Mouse (Mus musculus) neural tube, embryonic 10.5 days (tissue): ENCODE data around the gene C3.

Experiments
- DNase-seq: peaks from one replicate; pipeline ENCODE4 v3.0.0-alpha.2; 2017; ENCODE audit warnings: low spot score; ENCODE audit errors: extremely low spot score

Gene C3

DNA sequence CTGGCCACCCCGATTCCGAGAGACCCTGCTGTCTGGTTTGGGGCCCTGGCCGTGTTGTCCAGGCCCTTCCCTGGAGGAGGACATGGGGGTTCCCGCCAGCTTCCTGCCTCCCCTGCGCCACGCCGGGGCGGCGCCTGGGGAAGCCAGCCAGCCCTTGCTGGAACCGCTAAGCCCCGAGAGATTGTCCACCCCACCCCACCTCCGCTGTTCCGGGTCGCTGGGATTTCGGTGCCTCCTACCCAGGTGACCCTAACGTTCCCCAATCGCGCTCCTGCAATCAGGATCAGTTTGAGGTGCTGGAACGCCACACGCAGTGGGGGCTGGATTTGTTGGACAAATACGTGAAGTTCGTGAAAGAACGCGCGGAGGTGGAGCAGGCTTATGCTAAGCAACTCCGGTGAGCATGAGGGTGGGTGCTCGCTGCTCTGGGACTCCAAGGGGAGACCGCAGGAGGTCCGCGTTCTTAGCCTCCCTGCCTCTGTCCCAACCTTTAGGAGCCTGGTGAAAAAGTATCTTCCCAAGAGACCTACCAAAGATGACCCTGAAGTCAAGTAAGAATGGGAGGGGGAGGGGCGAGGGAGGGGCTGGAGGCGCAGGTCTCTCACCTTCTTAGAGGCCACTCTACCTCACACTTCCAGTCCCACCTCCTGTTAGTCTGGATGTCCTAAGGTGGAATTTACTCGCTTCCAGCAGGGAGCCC lies 22.7 kb upstream of the C3 start:
- DNase-seq: peak; percentile 40

GRCm38 (mm10) chr17:57249186-57250181 lies 21.5 kb upstream of the C3 start, which contains the start of gene Trip10:
TSS of gene Trip10 (plus strand) at chr17:57249455.
- peak; percentile 97 for DNase-seq

- peak; percentile 38 for DNase-seq
These were observed 20.8 kb upstream of the C3 start for GRCm38 (mm10) chr17:57248771-57249170.

- peak; percentile 77 for DNase-seq
These were observed 20.3 kb upstream of the C3 start, which contains the start of gene Gpr108 for GRCm38 (mm10) chr17:57248201-57248699. TSS of gene Gpr108 (minus strand) at chr17:57248446.

GRCm38 (mm10) chr17:57247393-57248200 lies 19.7 kb upstream of the C3 start:
- DNase-seq: peak; percentile 90

GRCm38 (mm10) chr17:57246663-57247392 lies 18.9 kb upstream of the C3 start:
- no peak for DNase-seq

DNA sequence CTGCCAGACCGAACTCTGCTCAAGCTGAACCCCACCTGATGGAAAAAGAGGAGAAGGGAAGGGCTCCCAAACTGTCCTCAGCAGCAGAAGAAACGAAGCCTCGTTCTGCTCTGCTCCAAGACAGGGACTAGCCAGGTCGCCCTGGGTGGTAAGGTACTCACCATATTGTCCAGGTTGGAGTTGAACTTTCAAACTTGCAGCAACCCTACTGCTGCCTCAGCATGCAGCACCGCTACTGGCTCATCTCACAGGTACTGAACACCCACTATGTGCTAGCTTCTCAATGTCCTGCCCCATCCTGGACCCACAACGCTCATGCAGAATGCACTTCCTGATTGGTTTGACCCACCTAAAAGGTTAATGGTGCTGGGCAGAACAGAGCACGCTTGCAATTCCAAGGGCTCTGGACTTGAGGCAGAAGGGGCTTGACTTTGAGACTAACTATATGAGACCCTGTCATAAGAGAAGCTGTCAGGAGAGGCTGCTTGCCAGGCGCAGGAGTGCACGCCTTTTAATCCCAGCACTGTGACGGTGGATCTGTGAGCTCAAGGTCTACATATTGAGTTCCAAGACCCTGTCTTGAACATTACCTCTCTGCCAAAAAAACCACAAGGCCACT lies 17.5 kb upstream of the C3 start:
- no peak for DNase-seq

DNA sequence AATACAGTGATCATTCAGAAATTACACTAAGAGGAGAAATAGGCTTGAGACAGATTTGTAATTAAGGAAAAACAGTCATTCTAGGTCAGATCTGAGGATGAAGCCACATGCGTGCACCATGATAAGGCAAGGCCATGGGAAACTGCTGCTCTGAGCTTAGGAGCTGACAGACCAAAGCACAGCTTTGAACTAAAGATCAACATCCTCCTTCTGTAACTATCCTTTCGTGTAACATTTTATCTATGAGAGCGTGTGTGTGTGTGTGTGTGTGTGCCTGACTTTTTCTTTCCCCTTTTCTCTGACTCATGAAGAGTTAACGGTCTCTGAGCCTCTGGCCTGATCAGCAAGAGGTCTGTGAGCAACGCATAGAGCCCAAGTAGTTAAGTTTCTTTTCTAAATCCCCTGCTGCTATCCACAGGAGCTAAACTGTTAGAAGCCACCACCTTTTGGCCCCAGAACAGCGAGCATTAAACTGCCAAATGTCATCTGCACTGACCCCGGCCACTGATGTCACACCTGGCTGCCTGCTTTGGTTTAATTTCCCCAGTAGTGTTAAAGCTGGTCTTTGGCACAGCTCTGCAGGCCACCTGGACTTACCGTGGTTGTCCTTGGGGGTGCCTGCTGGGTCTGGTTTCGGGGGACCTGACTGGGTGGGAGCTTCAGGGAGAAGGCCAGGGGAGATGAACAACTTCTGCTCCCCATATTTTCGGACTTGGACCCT lies 15.9 kb upstream of the C3 start:
- DNase-seq: no peak

- DNase-seq: no peak
These were observed 9.2 kb upstream of the C3 start for GRCm38 (mm10) chr17:57237181-57237580.

DNA sequence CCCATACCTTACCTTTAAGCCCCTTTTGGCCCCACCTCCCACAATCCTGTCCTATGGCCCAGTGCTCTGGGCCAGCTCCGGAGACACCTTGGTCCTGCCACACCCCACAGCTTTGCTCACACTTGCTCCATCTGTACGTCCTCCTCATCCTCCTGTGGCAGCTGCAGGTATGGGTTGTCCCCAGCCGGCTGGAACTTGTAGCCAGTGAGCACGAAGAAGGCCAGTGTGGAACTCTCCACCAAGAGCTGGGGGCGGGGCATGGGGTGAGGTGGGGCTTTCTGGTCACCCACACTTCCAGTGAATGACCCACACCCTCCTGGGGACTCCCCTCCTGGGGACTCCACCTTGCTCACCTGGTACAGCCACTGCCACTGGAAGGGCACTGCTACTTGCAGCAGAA lies 7.9 kb upstream of the C3 start:
- no peak for DNase-seq

DNA sequence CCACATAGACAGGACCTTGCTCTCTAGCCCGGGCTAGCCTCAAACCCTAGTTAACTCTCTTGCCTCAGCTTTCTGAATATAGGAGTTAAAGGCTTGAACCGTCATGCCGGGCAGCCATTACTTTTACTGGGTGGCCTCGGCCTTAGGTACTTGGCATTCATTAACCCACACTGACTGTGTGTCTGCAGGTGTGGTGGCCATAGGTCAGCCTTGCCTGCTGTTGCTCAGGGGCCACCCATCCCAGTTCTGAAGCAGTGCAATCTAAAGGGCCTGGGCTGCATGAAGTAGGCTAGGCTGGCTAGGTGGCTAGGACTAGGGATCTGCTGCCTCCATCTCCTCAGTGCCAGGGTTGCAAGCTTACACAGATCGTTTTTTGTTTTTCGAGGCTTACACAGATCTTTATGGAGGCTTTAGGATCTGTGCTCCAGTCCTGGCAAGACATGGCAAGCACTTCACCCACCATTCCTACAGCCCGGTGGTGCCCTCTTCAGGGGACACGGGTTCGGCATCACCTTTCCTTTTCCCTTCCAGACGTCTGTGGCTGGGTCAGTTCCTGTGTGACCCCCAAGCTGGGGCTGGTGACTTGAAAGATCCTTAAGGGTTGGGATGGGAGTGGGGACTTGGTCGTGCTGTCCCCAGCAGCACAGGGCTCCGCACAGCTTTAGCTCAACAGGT lies 6.5 kb upstream of the C3 start:
- DNase-seq: no peak

DNA sequence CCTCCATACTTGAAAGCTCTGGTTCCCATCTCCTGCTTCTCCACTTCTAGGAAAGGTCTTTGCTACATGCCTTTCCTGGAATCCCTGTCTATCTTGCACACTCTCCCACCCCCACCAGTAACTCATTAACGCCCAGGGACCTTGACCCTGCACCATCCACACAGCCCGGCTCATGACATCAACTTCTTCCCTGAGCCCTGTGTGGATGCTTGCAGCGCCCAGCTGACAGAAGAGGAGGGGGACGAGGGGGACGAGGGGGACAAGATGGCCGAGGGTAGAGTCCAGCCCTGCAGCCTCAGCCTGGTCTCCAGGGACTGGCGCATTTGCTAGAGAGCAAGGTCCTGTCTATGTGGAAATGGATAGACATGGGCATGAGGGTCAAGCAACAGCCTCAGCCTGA lies 5.1 kb upstream of the C3 start:
- DNase-seq: no peak

- no peak for DNase-seq
These were observed 4.3 kb upstream of the C3 start for GRCm38 (mm10) chr17:57232200-57232599.

DNA sequence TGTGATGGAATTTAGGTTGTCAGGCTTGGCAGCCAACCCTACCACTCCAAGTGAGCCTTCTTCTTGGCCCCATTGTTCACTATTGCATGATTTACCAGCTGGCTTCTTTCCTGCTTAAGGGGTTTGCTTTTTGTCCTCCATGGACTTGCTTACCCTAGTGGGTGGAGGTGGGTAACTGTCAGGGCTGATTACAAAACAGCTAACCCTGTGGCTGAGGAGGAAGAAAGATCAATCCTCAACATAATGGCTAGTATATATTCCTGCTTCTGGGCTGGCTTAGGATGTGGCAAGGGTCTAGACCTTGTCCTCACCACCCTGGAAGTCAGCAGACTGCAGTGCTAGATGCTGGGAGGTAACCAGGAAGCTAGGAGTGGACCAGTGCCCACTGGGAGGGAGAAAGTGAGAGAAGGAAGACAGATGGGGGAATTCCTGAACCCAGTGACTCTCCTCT lies 3.4 kb upstream of the C3 start:
- DNase-seq: no peak

GRCm38 (mm10) chr17:57230728-57231125 lies 2.8 kb upstream of the C3 start:
- no peak for DNase-seq

- DNase-seq: no peak
These were observed 2.2 kb upstream of the C3 start for GRCm38 (mm10) chr17:57229851-57230727.

- DNase-seq: no peak
These were observed 937 bp upstream of the C3 start for GRCm38 (mm10) chr17:57228873-57229272.

DNA sequence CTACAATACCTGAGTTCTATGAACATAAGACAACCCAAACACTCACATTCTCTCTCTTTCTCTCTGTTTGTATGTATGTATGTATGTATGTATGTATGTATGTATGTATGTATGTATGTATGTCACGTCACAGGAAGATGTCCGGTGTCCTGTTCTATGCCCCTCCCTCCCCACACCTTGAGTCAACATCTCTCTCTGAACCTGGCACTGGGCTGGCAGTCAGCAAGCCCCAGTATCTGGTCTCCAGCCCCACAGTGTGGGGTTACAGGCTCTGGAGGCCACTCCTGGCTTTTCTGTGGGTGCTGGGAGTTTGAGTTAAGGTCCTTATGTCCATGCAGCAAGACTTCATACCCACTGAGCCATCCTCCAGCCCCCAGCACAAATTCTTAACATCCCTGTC lies 468 bp downstream of the C3 start:
- DNase-seq: no peak
